Mouse (Mus musculus) erythroblast, embryonic 14.5 days (primary cell): ENCODE measurements at regions not wholly inside any gene's neighbourhood (a gene's known extent, or its start where the extent isn't known, plus 50 kb on each side); places are given as distances from the start of the nearest gene placed in this dataset.

ENCODE experiments used
- GATA1 ChIP-seq: IDR thresholded peaks from 2 replicates; pipeline ENCODE4 v1.6.1; 2012; ENCODE audit warnings: low read length, inconsistent platforms, mixed read lengths
- TAL1 ChIP-seq: IDR thresholded peaks from 3 replicates; pipeline ENCODE4 v1.6.1; 2012; ENCODE audit warnings: low read length, inconsistent platforms, mixed read lengths

DNA sequence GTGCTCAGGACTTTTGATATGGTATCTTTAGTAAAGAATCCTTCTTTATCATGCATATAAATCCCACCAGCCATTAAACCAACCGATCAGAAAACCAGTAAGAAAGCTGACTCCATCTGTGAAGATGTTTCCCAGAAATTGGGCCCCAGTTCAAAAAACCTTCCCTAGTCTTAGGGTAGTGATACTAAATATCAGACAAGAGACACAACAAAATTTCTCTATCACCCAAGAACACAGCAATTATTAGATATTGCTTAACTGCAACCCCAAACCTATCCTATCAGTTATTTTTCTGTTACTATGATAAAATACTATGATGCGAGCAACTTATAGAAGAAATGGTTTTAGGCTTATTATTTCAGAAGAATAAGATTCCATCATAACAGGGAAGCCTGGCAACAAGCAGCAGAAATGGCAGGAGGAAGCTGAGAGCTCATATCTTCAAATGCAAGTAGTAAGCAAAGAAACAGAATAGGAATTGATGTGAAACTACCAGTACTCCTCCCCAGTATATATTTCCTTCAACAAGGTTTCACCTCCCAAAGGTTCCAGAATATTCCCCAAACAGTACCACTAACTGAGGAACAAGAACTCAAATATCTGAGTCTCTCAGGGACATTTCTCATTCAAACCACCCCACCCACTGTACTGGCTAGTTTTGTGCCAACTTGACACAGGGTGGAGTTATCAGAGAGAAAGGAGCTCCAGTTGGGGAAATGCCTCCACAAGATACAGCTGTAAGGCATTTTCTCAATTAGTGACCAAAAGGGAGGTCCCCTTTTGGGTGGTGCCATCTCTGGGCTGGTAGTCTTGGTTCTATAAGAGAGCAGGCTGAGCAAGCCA lies 234.1 kb downstream of the Tex13c3 start:
- no peak for TF ChIP-seq TAL1
- no peak for TF ChIP-seq GATA1
